Mouse (Mus musculus) midbrain, embryonic 16.5 days (tissue): ENCODE results near the gene Hjurp. TPM values are rescaled to one million over a fixed set of nuclear protein-coding genes. Genes with fewer than 3 reads are reported as not detected.

Experiments
- ATAC-seq: fragments of 200-750 bp; cut with Nextera tagmentation; 2 replicates; pipeline ENCODE4 v1.8.0; 2017; ENCODE audit warnings: moderate TSS enrichment
- H3K27ac ChIP-seq: fragments of 300-500 bp; sonication (generic); 2 replicates; pipeline ENCODE4 v1.5.1; 2014; ENCODE audit warnings: mild to moderate bottlenecking, low read length, mixed read lengths
- H3K27me3 ChIP-seq: fragments of 300-500 bp; sonication (generic); 2 replicates; pipeline ENCODE4 v1.6.1; 2014; ENCODE audit warnings: low read depth, low read length, mixed read lengths; ENCODE audit not compliant: control insufficient read depth, insufficient read depth
- H3K36me3 ChIP-seq: fragments of 300-500 bp; sonication (generic); 2 replicates; pipeline ENCODE4 v1.6.1; 2014; ENCODE audit warnings: mild to moderate bottlenecking, low read length, moderate library complexity, mixed read lengths; ENCODE audit not compliant: control insufficient read depth, insufficient read depth
- H3K4me1 ChIP-seq: fragments of 300-500 bp; sonication (generic); 2 replicates; pipeline ENCODE4 v1.6.1; 2014; ENCODE audit warnings: mild to moderate bottlenecking, low read length, mixed read lengths; ENCODE audit not compliant: control insufficient read depth, insufficient read depth
- H3K4me2 ChIP-seq: fragments of 300-500 bp; sonication (generic); 2 replicates; pipeline ENCODE4 v1.6.1; 2014; ENCODE audit warnings: mild to moderate bottlenecking, low read length, mixed read lengths
- H3K4me3 ChIP-seq: fragments of 300-500 bp; sonication (generic); 2 replicates; pipeline ENCODE4 v1.5.1; 2014; ENCODE audit warnings: low read depth, mild to moderate bottlenecking, low read length, moderate library complexity, mixed read lengths
- H3K9ac ChIP-seq: fragments of 300-500 bp; sonication (generic); 2 replicates; pipeline ENCODE4 v1.6.1; 2014; ENCODE audit warnings: low read depth, low read length, mixed read lengths
- H3K9me3 ChIP-seq: fragments of 300-500 bp; sonication (generic); replicated peaks from 2 replicates; pipeline ENCODE4 v1.6.1; 2014; ENCODE audit warnings: mild to moderate bottlenecking, low read length, mixed read lengths; ENCODE audit not compliant: control insufficient read depth, poor library complexity, severe bottlenecking
- WGBS: fragments of 180-500 bp; shearing (Covaris S2); extraction: QIAGEN DNeasy Blood & Tissue Kit; methylation state at CpG from one replicate; pipeline ENCODE4 v1.1.7; 2014; 5-methylcytosine and 5-hydroxymethylcytosine counted together
- polyA plus RNA-seq: library from polyadenylated mRNA; unstranded; fragments of >200 nt; fragmentation: Nextera tagmentation; extraction: Ambion mirVana; gene quantifications from 2 replicates; pipeline ENCODE4 v1.2.1, GENCODE M21; 2015

The Hjurp gene
- 77.3 and 87.0 TPM in 2 replicates for polyA plus RNA-seq

DNA sequence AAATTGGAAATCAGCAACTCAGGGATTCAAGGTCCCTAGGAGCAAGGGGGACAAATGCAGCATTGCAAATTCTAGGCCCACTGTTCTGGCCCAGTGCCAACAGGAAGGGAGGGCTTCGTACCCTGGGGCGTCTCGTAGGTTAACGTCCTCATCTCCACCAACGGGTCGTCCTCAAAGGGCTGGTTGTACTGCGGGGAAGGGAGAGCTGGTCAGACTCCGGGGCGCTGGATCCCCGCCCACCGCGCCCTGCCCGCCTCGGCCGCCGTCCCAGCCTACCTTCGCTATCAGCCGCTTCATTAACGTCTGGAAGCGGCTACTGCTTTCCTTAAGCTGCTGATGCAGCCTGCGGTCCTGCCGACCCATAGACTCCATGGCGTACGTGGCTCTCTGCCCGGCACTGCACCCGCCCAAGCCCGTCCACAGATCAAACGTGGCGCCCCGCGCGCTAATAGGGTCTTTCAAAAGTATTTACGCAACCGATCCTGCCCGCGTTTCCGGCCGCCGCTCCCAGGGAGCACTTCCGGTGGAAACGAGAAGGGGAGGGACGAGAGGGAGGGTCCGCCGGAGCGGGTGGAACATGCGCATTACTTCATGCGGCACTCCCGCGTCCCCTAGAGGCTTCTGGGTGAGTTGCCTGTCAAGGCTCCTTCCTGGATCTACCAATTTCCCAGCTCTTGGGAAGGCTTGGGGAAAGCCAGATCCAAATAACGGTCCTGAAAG is at the start of gene Hjurp, which contains the start of gene Trpm8:
Hjurp (minus strand) TSS at position 536 of the 720 bp plus-strand sequence.
Trpm8 (plus strand) TSS at position 564 of the 720 bp plus-strand sequence.
- H3K36me3 ChIP-seq = peaks cover 11% of the 10 kb centered on the region
- H3K9ac ChIP-seq = peak within 1 kb of the TSS; percentile 74
- H3K9me3 ChIP-seq = no peaks in the 10 kb centered on the region; the same call in 1 of the 2 replicates
- peak within 1 kb of the TSS; percentile 59 for H3K4me2 ChIP-seq
- H3K4me3 ChIP-seq = peak within 1 kb of the TSS; percentile 46
- peak within 1 kb of the TSS; percentile 63 for H3K27ac ChIP-seq
- H3K4me1 ChIP-seq = peaks cover 21% of the 10 kb centered on the region
- peak; percentile 98 for ATAC-seq
- H3K27me3 ChIP-seq = no peaks in the 10 kb centered on the region
- WGBS = under 1% methylated on average over 50 of the region's 50 CpGs

DNA sequence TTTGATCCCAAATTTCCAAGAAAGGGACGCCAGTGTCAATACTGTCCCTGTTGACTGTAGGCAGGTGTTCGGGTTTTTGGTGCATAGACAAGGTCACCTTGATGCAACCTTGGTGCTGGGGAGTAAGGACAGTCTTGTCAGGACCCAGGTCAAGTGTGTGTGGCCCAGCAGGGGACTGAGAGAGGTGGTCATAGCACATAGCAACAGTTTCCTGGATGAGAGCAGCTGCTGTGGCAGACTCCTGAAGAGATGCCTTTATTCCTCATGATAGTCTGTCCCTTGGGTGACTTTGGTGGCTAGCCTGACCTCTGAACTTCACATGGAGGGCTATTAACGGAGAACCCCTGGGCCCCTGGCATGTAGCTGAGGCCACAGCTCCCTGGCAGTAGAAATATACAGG is 45.7 kb upstream of the Hjurp start:
- H3K9me3 ChIP-seq = no peaks in the 10 kb centered on the region
- no peak overlapping the region for H3K27ac ChIP-seq
- no peaks in the 10 kb centered on the region for H3K36me3 ChIP-seq
- no peak overlapping the region for H3K9ac ChIP-seq
- no peaks in the 10 kb centered on the region for H3K4me1 ChIP-seq
- no peak for ATAC-seq
- H3K27me3 ChIP-seq = no peaks in the 10 kb centered on the region
- WGBS = 79% methylated on average over 3 of the region's 3 CpGs
- no peak overlapping the region for H3K4me3 ChIP-seq
- no peak overlapping the region for H3K4me2 ChIP-seq

GRCm38 (mm10) chr1:88322146-88322545 is 44.7 kb upstream of the Hjurp start:
- Histone ChIP-seq H3K27ac (no peak overlapping the region), H3K9me3 (no peaks in the 10 kb centered on the region), H3K4me2 (no peak overlapping the region), H3K4me1 (no peaks in the 10 kb centered on the region), H3K4me3 (no peak overlapping the region), H3K27me3 (no peaks in the 10 kb centered on the region), H3K36me3 (no peaks in the 10 kb centered on the region), H3K9ac (no peak overlapping the region)
- ATAC-seq = no peak

DNA sequence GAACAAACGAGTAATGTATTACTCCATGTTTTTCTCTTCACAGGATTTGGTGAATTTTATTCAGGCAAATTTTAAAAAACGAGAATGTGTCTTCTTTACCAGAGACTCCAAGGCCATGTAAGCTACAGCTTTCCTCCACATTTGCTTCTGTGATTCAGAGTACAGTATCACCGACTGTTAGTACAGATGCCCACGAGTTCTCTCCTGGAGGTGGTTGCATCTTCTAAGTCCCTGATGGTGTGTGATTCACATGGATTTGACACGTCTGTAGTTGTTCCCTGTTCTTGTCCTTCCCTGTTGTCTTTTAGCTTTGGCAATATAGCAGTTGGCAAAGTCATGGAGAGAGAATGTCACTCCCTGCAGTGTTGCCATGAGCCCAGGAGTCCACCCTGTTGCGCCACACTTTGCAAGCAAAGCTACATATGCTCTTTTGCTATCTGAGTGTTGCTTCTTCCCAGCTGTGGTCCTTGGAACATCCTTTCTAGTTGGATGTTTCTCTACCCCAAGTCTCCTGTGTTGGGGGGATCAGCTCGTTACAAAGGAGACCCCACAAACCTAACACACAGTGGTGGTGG is 43.5 kb upstream of the Hjurp start:
- Histone ChIP-seq H3K4me3 (no peak overlapping the region), H3K27ac (no peak overlapping the region), H3K4me2 (no peak overlapping the region), H3K9ac (no peak overlapping the region), H3K9me3 (no peaks in the 10 kb centered on the region), H3K27me3 (no peaks in the 10 kb centered on the region), H3K36me3 (no peaks in the 10 kb centered on the region), H3K4me1 (no peaks in the 10 kb centered on the region)
- 75% methylated on average over 7 of the region's 7 CpGs for WGBS
- ATAC-seq = no peak

GRCm38 (mm10) chr1:88318531-88319060 is 41.2 kb upstream of the Hjurp start:
- Histone ChIP-seq H3K9me3 (no peaks in the 10 kb centered on the region), H3K4me2 (no peak overlapping the region), H3K4me1 (no peaks in the 10 kb centered on the region), H3K27ac (no peak overlapping the region), H3K4me3 (no peak overlapping the region), H3K27me3 (no peaks in the 10 kb centered on the region), H3K36me3 (no peaks in the 10 kb centered on the region), H3K9ac (no peak overlapping the region)
- WGBS = 76% methylated on average over 6 of the region's 6 CpGs
- ATAC-seq = no peak

- Histone ChIP-seq H3K27me3 (no peaks in the 10 kb centered on the region), H3K4me2 (no peak overlapping the region), H3K9ac (no peak overlapping the region), H3K27ac (no peak overlapping the region), H3K36me3 (no peaks in the 10 kb centered on the region), H3K4me1 (no peaks in the 10 kb centered on the region), H3K4me3 (no peak overlapping the region), H3K9me3 (no peaks in the 10 kb centered on the region)
- ATAC-seq = no peak
- 84% methylated on average over 1 of the region's 1 CpGs for WGBS
Measured at GRCm38 (mm10) chr1:88317279-88317678, 39.8 kb upstream of the Hjurp start.

- no peak overlapping the region for H3K4me3 ChIP-seq
- no peaks in the 10 kb centered on the region for H3K36me3 ChIP-seq
- H3K4me1 ChIP-seq = no peaks in the 10 kb centered on the region
- ATAC-seq = no peak
- 66% methylated on average over 3 of the region's 3 CpGs for WGBS
- H3K27ac ChIP-seq = no peak overlapping the region
- H3K27me3 ChIP-seq = no peaks in the 10 kb centered on the region
- no peak overlapping the region for H3K4me2 ChIP-seq
- H3K9me3 ChIP-seq = peaks cover 49% of the 10 kb centered on the region
- no peak overlapping the region for H3K9ac ChIP-seq
Measured at GRCm38 (mm10) chr1:88310349-88310748, 32.9 kb upstream of the Hjurp start.

- Histone ChIP-seq H3K27ac (no peak overlapping the region), H3K36me3 (no peaks in the 10 kb centered on the region), H3K4me3 (no peak overlapping the region), H3K4me2 (no peak overlapping the region), H3K9ac (no peak overlapping the region), H3K4me1 (no peaks in the 10 kb centered on the region), H3K27me3 (no peaks in the 10 kb centered on the region), H3K9me3 (peaks cover 53% of the 10 kb centered on the region)
- WGBS = 54% methylated on average over 3 of the region's 3 CpGs
- ATAC-seq = no peak
Measured at GRCm38 (mm10) chr1:88309905-88310304, 32.5 kb upstream of the Hjurp start.

DNA sequence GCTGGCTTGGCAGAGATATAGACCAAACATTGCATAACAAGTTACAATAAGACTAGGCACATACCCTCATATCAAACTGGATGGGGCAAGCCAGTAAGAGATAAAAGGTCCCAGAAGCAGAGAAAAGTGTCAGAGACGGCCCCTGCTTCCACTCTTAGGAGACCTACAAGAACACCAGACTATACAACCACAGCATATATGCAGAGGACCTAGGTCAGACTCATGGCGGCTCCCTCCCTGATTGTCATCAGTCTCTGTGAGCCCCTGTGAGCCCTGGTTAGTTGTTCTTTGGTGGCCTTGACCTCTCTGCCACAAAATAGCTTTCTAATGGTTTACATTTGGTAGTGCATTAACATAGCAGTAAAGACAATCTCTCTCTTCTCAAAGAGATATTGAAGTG is 31.6 kb upstream of the Hjurp start:
- no peak overlapping the region for H3K4me2 ChIP-seq
- H3K9me3 ChIP-seq = peaks cover 61% of the 10 kb centered on the region
- peak; percentile 22; the same call in 1 of the 2 replicates for ATAC-seq
- H3K9ac ChIP-seq = no peak overlapping the region
- H3K4me1 ChIP-seq = no peaks in the 10 kb centered on the region
- H3K27ac ChIP-seq = no peak overlapping the region
- WGBS = 52% methylated on average over 2 of the region's 2 CpGs
- no peaks in the 10 kb centered on the region for H3K27me3 ChIP-seq
- no peak overlapping the region for H3K4me3 ChIP-seq
- no peaks in the 10 kb centered on the region for H3K36me3 ChIP-seq
